12 mouse cellular contexts compared by ENCODE assay signal in the genomic region with DNA sequence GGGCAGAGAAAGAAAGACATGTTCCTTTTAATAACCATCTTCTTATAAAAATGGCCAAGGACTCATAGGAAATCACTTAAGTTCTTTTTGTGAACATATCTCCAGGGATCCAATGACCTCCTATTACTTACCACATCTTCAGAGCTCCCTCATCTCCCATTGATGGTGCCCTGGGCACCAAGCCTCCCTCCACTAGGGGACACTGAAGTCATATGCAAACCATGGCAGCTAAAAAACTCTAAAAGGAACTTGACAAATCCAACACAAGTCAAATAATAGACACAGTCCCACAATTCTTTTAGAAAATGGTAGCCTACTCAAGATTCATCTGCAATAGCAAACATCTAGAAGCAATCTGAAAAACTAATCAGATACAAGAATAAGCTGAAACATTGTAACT.
DNase-seq lines count a peak whose midpoint lies in the region; ATAC-seq and TF ChIP-seq lines count a peak whose summit lies in the region.
"Had no signal": no experiment of that assay in that cellular context is flagged by ENCODE, and none has a peak within 500 bp of the region (broad histone marks: within the 10 kb centered on the region; RNA-seq: fewer than 3 reads in every experiment).

No protein-coding gene starts in this region.

- intact Hi-C loops in heart, postnatal 14 days (cut with DNase I) = loop anchor here (5.0 kb wide), 1 partner anchor 281 kb away; no protein-coding TSS in a partner anchor
- intact Hi-C loops in heart, postnatal 25 days (cut with DNase I) = loop anchor here (5.0 kb wide), 1 partner anchor 281 kb away; no protein-coding TSS in a partner anchor

- in situ Hi-C loops in Patski (cut with MboI; ENCODE audit: low pct_unique_long_range_greater_than_20kb) = loop anchor here (10.0 to 25.0 kb wide), 2 partner anchors 284 to 446 kb away; a partner anchor contains a TSS

- no peaks in the 10 kb centered on the region for H3K4me1 ChIP-seq in liver, embryonic 14.5 days (replicated peaks; ENCODE audit: control insufficient read depth in 2 of 2, insufficient read depth in 2 of 2, low read length in 1 of 2)
- H3K4me1 ChIP-seq in liver, embryonic 12.5 days = no peaks in the 10 kb centered on the region
- H3K4me1 ChIP-seq in bone marrow macrophage, adult 2 months (ENCODE audit: control insufficient read depth, insufficient read depth, low read length) = peaks cover 40% of the 10 kb centered on the region
- H3K4me1 ChIP-seq: embryonic facial prominence, embryonic 15.5 days had no signal

- ATAC-seq in liver, embryonic 14.5 days (ENCODE audit: insufficient read depth) = no peak
- ATAC-seq in liver, embryonic 12.5 days = no peak
- no peak for ATAC-seq in Patski
- ATAC-seq: activated CD4-positive, CD25-positive, alpha-beta regulatory T cell, adult 4 months had no signal

- no peak overlapping the region for H3K27ac ChIP-seq in liver, embryonic 14.5 days
- H3K27ac ChIP-seq in liver, embryonic 12.5 days = no peak overlapping the region
- H3K27ac ChIP-seq in bone marrow macrophage, adult 2 months (ENCODE audit: insufficient read depth, low read depth, low read length) = no peak overlapping the region
- H3K27ac ChIP-seq: embryonic facial prominence, embryonic 15.5 days had no signal

- POLR2A ChIA-PET in Patski (lab: Charles Lee) = interaction anchor here (0.8 kb wide), 1 partner anchor 99 kb away, joined by 3 read pairs; no protein-coding TSS in a partner anchor

- TF ChIP-seq EP300 in liver, embryonic 14.5 days (IDR thresholded peaks at IDR 0.05; ENCODE audit: low read depth) = no peak

- no peaks in the 10 kb centered on the region for H3K27me3 ChIP-seq in liver, embryonic 14.5 days (ENCODE audit: control insufficient read depth, insufficient read depth, low read length)
- no peaks in the 10 kb centered on the region for H3K27me3 ChIP-seq in liver, embryonic 12.5 days (replicated peaks)
- no peaks in the 10 kb centered on the region for H3K27me3 ChIP-seq in Patski
- H3K27me3 ChIP-seq: embryonic facial prominence, embryonic 15.5 days had no signal

- CTCF ChIA-PET in Patski (lab: Charles Lee) = interaction anchor here (1.0 to 2.3 kb wide), 7 partner anchors 16 to 637 kb away, joined by 3 to 6 read pairs (median 4); no protein-coding TSS in a partner anchor

- no peaks in the 10 kb centered on the region for H3K36me3 ChIP-seq in liver, embryonic 14.5 days (replicated peaks; ENCODE audit: control insufficient read depth, insufficient read depth, low read depth)
- H3K36me3 ChIP-seq in liver, embryonic 12.5 days = no peaks in the 10 kb centered on the region
- H3K36me3 ChIP-seq: embryonic facial prominence, embryonic 15.5 days had no signal

- no peak overlapping the region for H3K9ac ChIP-seq in liver, embryonic 14.5 days (replicated peaks)
- no peak overlapping the region for H3K9ac ChIP-seq in liver, embryonic 12.5 days
- H3K9ac ChIP-seq: embryonic facial prominence, embryonic 15.5 days had no signal

- peak; percentile 33 for TF ChIP-seq CTCF in liver, embryonic 14.5 days (IDR thresholded peaks at IDR 0.05; ENCODE audit: low read depth)
- TF ChIP-seq CTCF in Patski (IDR thresholded peaks at IDR 0.05) = peak; percentile 84
- peak; percentile 88 for TF ChIP-seq CTCF in bone marrow macrophage, adult 2 months (IDR thresholded peaks at IDR 0.05; ENCODE audit: low read depth, low read length)

- no peak overlapping the region for H3K4me3 ChIP-seq in liver, embryonic 14.5 days (ENCODE audit: insufficient read depth in 1 of 2, low read depth in 2 of 2, low read length in 2 of 2)
- no peak overlapping the region for H3K4me3 ChIP-seq in liver, embryonic 12.5 days
- H3K4me3 ChIP-seq in bone marrow macrophage, adult 2 months (ENCODE audit: insufficient read depth, low read length) = no peak overlapping the region
- H3K4me3 ChIP-seq: embryonic facial prominence, embryonic 15.5 days had no signal

- H3K9me3 ChIP-seq in liver, embryonic 14.5 days (ENCODE audit: control insufficient read depth, low read length) = no peaks in the 10 kb centered on the region
- H3K9me3 ChIP-seq in liver, embryonic 12.5 days (replicated peaks) = no peaks in the 10 kb centered on the region
- H3K9me3 ChIP-seq: embryonic facial prominence, embryonic 15.5 days had no signal

- no peak for TF ChIP-seq POLR2A in bone marrow macrophage, adult 2 months (IDR thresholded peaks at IDR 0.05; ENCODE audit: borderline replicate concordance, low read depth, low read length)

- peak; percentile 22 to 26 for DNase-seq in heart, postnatal 14 days
- DNase-seq in heart, postnatal 25 days (ENCODE audit: low spot score) = no peak
- no peak for DNase-seq in liver, embryonic 14.5 days (ENCODE audit: low read depth in 3 of 3, low spot score in 3 of 3)
- DNase-seq in Patski (ENCODE audit: low read depth, low spot score) = no peak
- no peak for DNase-seq in urinary bladder, postnatal 36 days (ENCODE audit: low spot score in 2 of 2)
- DNase-seq: cerebellum, adult 9-11 months; layer of hippocampus, postnatal 36 days; thymus, postnatal 4 days had no signal

- H3K4me2 ChIP-seq in liver, embryonic 14.5 days (ENCODE audit: low read depth) = no peak overlapping the region
- H3K4me2 ChIP-seq in liver, embryonic 12.5 days = no peak overlapping the region
- H3K4me2 ChIP-seq: embryonic facial prominence, embryonic 15.5 days had no signal

Comparison
In these comparisons a context has a peak if more than half of its experiments do, and no peak if none do; other contexts are left out.
1. DNase-seq: peak in heart, postnatal 14 days (2 of 2); none in heart, postnatal 25 days (single experiment), liver, embryonic 14.5 days (0 of 3), Patski (single experiment) and urinary bladder, postnatal 36 days (0 of 2).
2. CTCF ChIP-seq: peak in every context shown above with its lines; median percentile 88 in bone marrow macrophage, adult 2 months; 84 in Patski; 33 in liver, embryonic 14.5 days.